Mouse (Mus musculus): ENCODE measurements around the gene Hydin. TPM values are rescaled to one million over a fixed set of nuclear protein-coding genes. Genes with fewer than 3 reads are reported as not detected.
A peak's percentile ranks its signal among the peaks of the same experiment; 100 is the strongest.
"Not testable (repeated sequence)": the region's sequence is repeated elsewhere in the genome, so short reads cannot be mapped to it uniquely, and the experiment has no call there.

Hydin gene
- polyA plus RNA-seq, 1 experiment from 2014 or later = 0.01 TPM

- Histone ChIP-seq H3K9ac (ENCODE audit: low read length) (no peak overlapping the region), H3K4me2 (ENCODE audit: low read length) (no peak overlapping the region), H3K4me3 (ENCODE audit: low read depth, low read length) (no peak overlapping the region), H3K4me1 (replicated peaks; ENCODE audit: control insufficient read depth, insufficient read depth, low read length) (no peaks in the 10 kb centered on the region), H3K27me3 (replicated peaks; ENCODE audit: control insufficient read depth, insufficient read depth, low read length) (no peaks in the 10 kb centered on the region), H3K9me3 (ENCODE audit: control insufficient read depth, low read length) (no peaks in the 10 kb centered on the region), H3K36me3 (ENCODE audit: control insufficient read depth, insufficient read depth, low read length) (no peaks in the 10 kb centered on the region), H3K27ac (ENCODE audit: low read depth) (no peak overlapping the region)
- DNase-seq (ENCODE audit: low spot score) (no peak), ATAC-seq (replicated peaks; ENCODE audit: low FRiP score, low TSS enrichment, low read depth) (no peak)
- 64% methylated on average over 15 of the region's 15 CpGs for WGBS
Measured at GRCm38 (mm10) chr8:110522985-110523384, 256.2 kb downstream of the Hydin start.

- Histone ChIP-seq H3K4me3 (ENCODE audit: low read depth, low read length) (no peak overlapping the region), H3K27me3 (replicated peaks; ENCODE audit: control insufficient read depth, insufficient read depth, low read length) (no peaks in the 10 kb centered on the region), H3K27ac (ENCODE audit: low read depth) (no peak overlapping the region), H3K36me3 (ENCODE audit: control insufficient read depth, insufficient read depth, low read length) (no peaks in the 10 kb centered on the region), H3K9ac (ENCODE audit: low read length) (no peak overlapping the region), H3K4me1 (replicated peaks; ENCODE audit: control insufficient read depth, insufficient read depth, low read length) (no peaks in the 10 kb centered on the region), H3K9me3 (ENCODE audit: control insufficient read depth, low read length) (no peaks in the 10 kb centered on the region), H3K4me2 (ENCODE audit: low read length) (no peak overlapping the region)
- DNase-seq (ENCODE audit: low spot score) (no peak), ATAC-seq (replicated peaks; ENCODE audit: low FRiP score, low TSS enrichment, low read depth) (peak; percentile 70; the same call in 1 of the 2 replicates)
- 45% methylated on average over 15 of the region's 15 CpGs for WGBS
Measured at GRCm38 (mm10) chr8:110525229-110525628, 258.5 kb downstream of the Hydin start.

- H3K27me3 ChIP-seq (replicated peaks; ENCODE audit: control insufficient read depth, insufficient read depth, low read length) = no peaks in the 10 kb centered on the region
- 51% methylated on average over 8 of the region's 8 CpGs for WGBS
- no peak; the same call in 1 of the 2 replicates for ATAC-seq (replicated peaks; ENCODE audit: low FRiP score, low TSS enrichment, low read depth)
- H3K9me3 ChIP-seq (ENCODE audit: control insufficient read depth, low read length) = no peaks in the 10 kb centered on the region
- DNase-seq (ENCODE audit: low spot score) = no peak
- no peak overlapping the region for H3K27ac ChIP-seq (ENCODE audit: low read depth)
- no peak overlapping the region for H3K4me3 ChIP-seq (ENCODE audit: low read depth, low read length)
- no peaks in the 10 kb centered on the region for H3K36me3 ChIP-seq (ENCODE audit: control insufficient read depth, insufficient read depth, low read length)
- no peak overlapping the region for H3K4me2 ChIP-seq (ENCODE audit: low read length)
- no peak overlapping the region for H3K9ac ChIP-seq (ENCODE audit: low read length)
- H3K4me1 ChIP-seq (replicated peaks; ENCODE audit: control insufficient read depth, insufficient read depth, low read length) = no peaks in the 10 kb centered on the region
Measured at GRCm38 (mm10) chr8:110530008-110530762, 263.4 kb downstream of the Hydin start.

- H3K27ac ChIP-seq (ENCODE audit: low read depth) = no peak overlapping the region
- no peaks in the 10 kb centered on the region for H3K9me3 ChIP-seq (ENCODE audit: control insufficient read depth, low read length)
- H3K4me3 ChIP-seq (ENCODE audit: low read depth, low read length) = no peak overlapping the region
- H3K27me3 ChIP-seq (replicated peaks; ENCODE audit: control insufficient read depth, insufficient read depth, low read length) = no peaks in the 10 kb centered on the region
- H3K4me2 ChIP-seq (ENCODE audit: low read length) = no peak overlapping the region
- ATAC-seq (replicated peaks; ENCODE audit: low FRiP score, low TSS enrichment, low read depth) = no peak
- no peak for DNase-seq (ENCODE audit: low spot score)
- no peaks in the 10 kb centered on the region for H3K36me3 ChIP-seq (ENCODE audit: control insufficient read depth, insufficient read depth, low read length)
- 83% methylated on average over 6 of the region's 6 CpGs for WGBS
- no peak overlapping the region for H3K9ac ChIP-seq (ENCODE audit: low read length)
- no peaks in the 10 kb centered on the region for H3K4me1 ChIP-seq (replicated peaks; ENCODE audit: control insufficient read depth, insufficient read depth, low read length)
Measured at GRCm38 (mm10) chr8:110533781-110534180, 267.0 kb downstream of the Hydin start.

- ATAC-seq (replicated peaks; ENCODE audit: low FRiP score, low TSS enrichment, low read depth) (no peak), DNase-seq (ENCODE audit: low spot score) (no peak)
- Histone ChIP-seq H3K36me3 (ENCODE audit: control insufficient read depth, insufficient read depth, low read length) (no peaks in the 10 kb centered on the region), H3K4me2 (ENCODE audit: low read length) (no peak overlapping the region), H3K4me1 (replicated peaks; ENCODE audit: control insufficient read depth, insufficient read depth, low read length) (no peaks in the 10 kb centered on the region), H3K9me3 (ENCODE audit: control insufficient read depth, low read length) (no peaks in the 10 kb centered on the region), H3K27me3 (replicated peaks; ENCODE audit: control insufficient read depth, insufficient read depth, low read length) (no peaks in the 10 kb centered on the region), H3K9ac (ENCODE audit: low read length) (no peak overlapping the region), H3K4me3 (ENCODE audit: low read depth, low read length) (no peak overlapping the region), H3K27ac (ENCODE audit: low read depth) (no peak overlapping the region)
- 69% methylated on average over 4 of the region's 4 CpGs for WGBS
Measured at GRCm38 (mm10) chr8:110537849-110538248, 271.1 kb downstream of the Hydin start.

- no peaks in the 10 kb centered on the region for H3K4me1 ChIP-seq (replicated peaks; ENCODE audit: control insufficient read depth, insufficient read depth, low read length)
- no peak overlapping the region for H3K4me3 ChIP-seq (ENCODE audit: low read depth, low read length)
- 0 out of 2 replicates have a peak, but pooled peaks cover 3% of the 10 kb centered on the region for H3K27me3 ChIP-seq (replicated peaks; ENCODE audit: control insufficient read depth, insufficient read depth, low read length)
- H3K9me3 ChIP-seq (ENCODE audit: control insufficient read depth, low read length) = peaks cover 3% of the 10 kb centered on the region; the same call in 1 of the 2 replicates
- no peak overlapping the region for H3K4me2 ChIP-seq (ENCODE audit: low read length)
- ATAC-seq (replicated peaks; ENCODE audit: low FRiP score, low TSS enrichment, low read depth) = no peak
- WGBS = 91% methylated on average over 1 of the region's 1 CpGs
- no peak overlapping the region for H3K27ac ChIP-seq (ENCODE audit: low read depth)
- no peak for DNase-seq (ENCODE audit: low spot score)
- H3K36me3 ChIP-seq (ENCODE audit: control insufficient read depth, insufficient read depth, low read length) = no peaks in the 10 kb centered on the region
- H3K9ac ChIP-seq (ENCODE audit: low read length) = no peak overlapping the region
Measured at GRCm38 (mm10) chr8:110550343-110550742, 283.6 kb downstream of the Hydin start.

- H3K9ac ChIP-seq (ENCODE audit: low read length); DNase-seq (ENCODE audit: low spot score); H3K27me3 ChIP-seq (replicated peaks; ENCODE audit: control insufficient read depth, insufficient read depth, low read length); H3K36me3 ChIP-seq (ENCODE audit: control insufficient read depth, insufficient read depth, low read length); H3K27ac ChIP-seq (ENCODE audit: low read depth); ATAC-seq (replicated peaks; ENCODE audit: low FRiP score, low TSS enrichment, low read depth); H3K4me3 ChIP-seq (ENCODE audit: low read depth, low read length); H3K9me3 ChIP-seq (ENCODE audit: control insufficient read depth, low read length); H3K4me1 ChIP-seq (replicated peaks; ENCODE audit: control insufficient read depth, insufficient read depth, low read length); H3K4me2 ChIP-seq (ENCODE audit: low read length): not testable (repeated sequence)
Measured at GRCm38 (mm10) chr8:110552111-110552510, 285.3 kb downstream of the Hydin start.

- Histone ChIP-seq H3K4me2 (ENCODE audit: low read length) (no peak overlapping the region), H3K4me3 (ENCODE audit: low read depth, low read length) (no peak overlapping the region), H3K9me3 (ENCODE audit: control insufficient read depth, low read length) (no peaks in the 10 kb centered on the region), H3K9ac (ENCODE audit: low read length) (no peak overlapping the region), H3K27ac (ENCODE audit: low read depth) (no peak overlapping the region), H3K36me3 (ENCODE audit: control insufficient read depth, insufficient read depth, low read length) (no peaks in the 10 kb centered on the region), H3K4me1 (replicated peaks; ENCODE audit: control insufficient read depth, insufficient read depth, low read length) (no peaks in the 10 kb centered on the region), H3K27me3 (replicated peaks; ENCODE audit: control insufficient read depth, insufficient read depth, low read length) (no peaks in the 10 kb centered on the region)
- no peak for DNase-seq (ENCODE audit: low spot score)
- 79% methylated on average over 9 of the region's 9 CpGs for WGBS
- ATAC-seq (replicated peaks; ENCODE audit: low FRiP score, low TSS enrichment, low read depth) = no peak
Measured at GRCm38 (mm10) chr8:110592641-110593040, 325.9 kb downstream of the Hydin start.

GRCm38 (mm10) chr8:110594164-110594563, 327.4 kb downstream of the Hydin start:
- Histone ChIP-seq H3K9me3 (ENCODE audit: control insufficient read depth, low read length) (no peaks in the 10 kb centered on the region), H3K4me2 (ENCODE audit: low read length) (no peak overlapping the region), H3K27ac (ENCODE audit: low read depth) (no peak overlapping the region), H3K9ac (ENCODE audit: low read length) (no peak overlapping the region), H3K27me3 (replicated peaks; ENCODE audit: control insufficient read depth, insufficient read depth, low read length) (no peaks in the 10 kb centered on the region), H3K36me3 (ENCODE audit: control insufficient read depth, insufficient read depth, low read length) (no peaks in the 10 kb centered on the region), H3K4me1 (replicated peaks; ENCODE audit: control insufficient read depth, insufficient read depth, low read length) (no peaks in the 10 kb centered on the region), H3K4me3 (ENCODE audit: low read depth, low read length) (no peak overlapping the region)
- no peak for DNase-seq (ENCODE audit: low spot score)
- no peak for ATAC-seq (replicated peaks; ENCODE audit: low FRiP score, low TSS enrichment, low read depth)
- 79% methylated on average over 6 of the region's 6 CpGs for WGBS
